In the genomic region with DNA sequence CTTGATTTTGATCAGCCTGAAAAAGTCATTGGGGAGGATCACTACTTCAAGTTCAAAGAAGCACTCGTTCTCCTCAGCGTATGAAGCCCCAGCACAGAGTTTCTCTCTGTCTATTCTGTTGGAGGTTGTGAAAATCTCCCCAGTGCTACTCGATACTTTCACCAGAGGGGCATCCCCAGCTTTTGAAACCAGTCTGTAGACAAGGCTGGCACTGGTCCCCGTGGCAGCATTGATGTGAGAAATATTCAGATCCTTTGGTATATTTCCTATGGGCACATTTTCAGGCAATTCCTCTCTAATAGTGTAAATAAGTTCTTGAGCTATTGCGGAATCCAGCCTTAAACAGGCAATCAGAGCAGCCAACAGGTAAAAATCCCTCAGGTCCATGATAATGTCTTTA, we compare ENCODE assay signal across 9 mouse cellular contexts. TPM values are rescaled to one million over a fixed set of nuclear protein-coding genes. Genes with fewer than 3 reads are reported as not detected.
A peak's percentile ranks its signal among the peaks of the same experiment; 100 is the strongest.
DNase-seq lines count a peak whose midpoint lies in the region; ATAC-seq and TF ChIP-seq lines count a peak whose summit lies in the region.
"Had no signal": no experiment of that assay in that cellular context is flagged by ENCODE, and none has a peak within 500 bp of the region (broad histone marks: within the 10 kb centered on the region; RNA-seq: fewer than 3 reads in every experiment).

No protein-coding gene starts in this region.

- 0 out of 2 replicates have a peak overlapping the region, but pooled peaks have one; percentile 46 for H3K4me3 ChIP-seq in kidney, postnatal 0 days (replicated peaks; ENCODE audit: low read depth, low read length)
- peak overlapping the region; percentile 58 for H3K4me3 ChIP-seq in embryonic facial prominence, embryonic 13.5 days
- peak overlapping the region; percentile 58 for H3K4me3 ChIP-seq in hindbrain, embryonic 13.5 days
- peak overlapping the region; percentile 44 for H3K4me3 ChIP-seq in neural tube, embryonic 14.5 days (ENCODE audit: low read depth, low read length)
- no peak overlapping the region for H3K4me3 ChIP-seq in liver, embryonic 12.5 days
- no peak overlapping the region for H3K4me3 ChIP-seq in heart, embryonic 12.5 days

- H3K4me2 ChIP-seq in kidney, postnatal 0 days (ENCODE audit: low read length) = peak overlapping the region; percentile 85; the same call in 1 of the 2 replicates
- peak overlapping the region; percentile 86 for H3K4me2 ChIP-seq in embryonic facial prominence, embryonic 13.5 days
- peak overlapping the region; percentile 78 for H3K4me2 ChIP-seq in hindbrain, embryonic 13.5 days
- peak overlapping the region; percentile 60 for H3K4me2 ChIP-seq in neural tube, embryonic 14.5 days (ENCODE audit: low read depth, low read length)
- H3K4me2 ChIP-seq in liver, embryonic 12.5 days = no peak overlapping the region
- no peak overlapping the region for H3K4me2 ChIP-seq in heart, embryonic 12.5 days

- H3K27ac ChIP-seq in kidney, postnatal 0 days = no peak overlapping the region
- no peak overlapping the region for H3K27ac ChIP-seq in embryonic facial prominence, embryonic 13.5 days
- peak overlapping the region; percentile 19; the same call in 1 of the 2 replicates for H3K27ac ChIP-seq in hindbrain, embryonic 13.5 days
- H3K27ac ChIP-seq in neural tube, embryonic 14.5 days (ENCODE audit: low read depth, low read length) = no peak overlapping the region
- no peak overlapping the region for H3K27ac ChIP-seq in liver, embryonic 12.5 days
- no peak overlapping the region for H3K27ac ChIP-seq in heart, embryonic 12.5 days (ENCODE audit: poor library complexity, severe bottlenecking)

- no peak for DNase-seq in kidney, postnatal 0 days (ENCODE audit: low spot score)
- DNase-seq in kidney, postnatal 10 days = no peak
- DNase-seq: adrenal gland, postnatal 14 days; lung, adult 18-20 months had no signal

- WGBS in kidney, postnatal 0 days = 75% methylated on average over 5 of the region's 5 CpGs
- 69% methylated on average over 5 of the region's 5 CpGs for WGBS in embryonic facial prominence, embryonic 13.5 days
- WGBS in hindbrain, embryonic 13.5 days = 70% methylated on average over 5 of the region's 5 CpGs
- 66% methylated on average over 5 of the region's 5 CpGs for WGBS in neural tube, embryonic 14.5 days
- 70% methylated on average over 5 of the region's 5 CpGs for WGBS in liver, embryonic 12.5 days (ENCODE audit: insufficient replicate concordance)
- WGBS in heart, embryonic 12.5 days = 76% methylated on average over 5 of the region's 5 CpGs

- no peak overlapping the region for H3K9ac ChIP-seq in kidney, postnatal 0 days (ENCODE audit: low read depth, low read length)
- H3K9ac ChIP-seq in embryonic facial prominence, embryonic 13.5 days = no peak overlapping the region
- H3K9ac ChIP-seq in hindbrain, embryonic 13.5 days = peak overlapping the region; percentile 78
- peak overlapping the region; percentile 64 for H3K9ac ChIP-seq in neural tube, embryonic 14.5 days (replicated peaks; ENCODE audit: low read depth, low read length)
- H3K9ac ChIP-seq in liver, embryonic 12.5 days = no peak overlapping the region
- no peak overlapping the region for H3K9ac ChIP-seq in heart, embryonic 12.5 days

- H3K4me1 ChIP-seq in kidney, postnatal 0 days (replicated peaks; ENCODE audit: insufficient read depth, low read length) = peaks cover 3% of the 10 kb centered on the region; the same call in 1 of the 2 replicates
- peaks cover 11% of the 10 kb centered on the region for H3K4me1 ChIP-seq in embryonic facial prominence, embryonic 13.5 days
- H3K4me1 ChIP-seq in hindbrain, embryonic 13.5 days (replicated peaks) = peaks cover 59% of the 10 kb centered on the region
- peaks cover 8% of the 10 kb centered on the region; the same call in 1 of the 2 replicates for H3K4me1 ChIP-seq in neural tube, embryonic 14.5 days (ENCODE audit: control insufficient read depth, insufficient read depth, low read length)
- no peaks in the 10 kb centered on the region for H3K4me1 ChIP-seq in liver, embryonic 12.5 days
- H3K4me1 ChIP-seq in heart, embryonic 12.5 days (replicated peaks) = peaks cover 10% of the 10 kb centered on the region

- ATAC-seq in kidney, postnatal 0 days (replicated peaks; ENCODE audit: low FRiP score, low read depth) = no peak
- ATAC-seq in embryonic facial prominence, embryonic 13.5 days (ENCODE audit: insufficient number of reproducible peaks, insufficient read depth, low FRiP score, low TSS enrichment, low read depth) = no peak
- no peak for ATAC-seq in hindbrain, embryonic 13.5 days (ENCODE audit: low FRiP score)
- no peak for ATAC-seq in neural tube, embryonic 14.5 days (ENCODE audit: low read depth)
- ATAC-seq in liver, embryonic 12.5 days = no peak
- no peak for ATAC-seq in heart, embryonic 12.5 days (ENCODE audit: insufficient number of reproducible peaks, low FRiP score)

- H3K9me3 ChIP-seq in kidney, postnatal 0 days (replicated peaks; ENCODE audit: low read length) = no peaks in the 10 kb centered on the region
- H3K9me3 ChIP-seq in embryonic facial prominence, embryonic 13.5 days = no peaks in the 10 kb centered on the region
- H3K9me3 ChIP-seq in hindbrain, embryonic 13.5 days = no peaks in the 10 kb centered on the region
- H3K9me3 ChIP-seq in neural tube, embryonic 14.5 days (ENCODE audit: control insufficient read depth, low read length) = no peaks in the 10 kb centered on the region
- H3K9me3 ChIP-seq in liver, embryonic 12.5 days (replicated peaks) = no peaks in the 10 kb centered on the region
- H3K9me3 ChIP-seq in heart, embryonic 12.5 days (replicated peaks) = no peaks in the 10 kb centered on the region

- no peaks in the 10 kb centered on the region for H3K36me3 ChIP-seq in kidney, postnatal 0 days (ENCODE audit: insufficient read depth, low read length)
- H3K36me3 ChIP-seq in embryonic facial prominence, embryonic 13.5 days = peaks cover 4% of the 10 kb centered on the region; the same call in 1 of the 2 replicates
- H3K36me3 ChIP-seq in hindbrain, embryonic 13.5 days = peaks cover 11% of the 10 kb centered on the region; the same call in 1 of the 2 replicates
- H3K36me3 ChIP-seq in neural tube, embryonic 14.5 days (ENCODE audit: control insufficient read depth, insufficient read depth, low read length) = no peaks in the 10 kb centered on the region
- no peaks in the 10 kb centered on the region for H3K36me3 ChIP-seq in liver, embryonic 12.5 days
- H3K36me3 ChIP-seq in heart, embryonic 12.5 days = no peaks in the 10 kb centered on the region

- no peak for TF ChIP-seq CTCF in kidney, postnatal 0 days (IDR thresholded peaks at IDR 0.05; ENCODE audit: low read depth)

- H3K27me3 ChIP-seq in kidney, postnatal 0 days (ENCODE audit: insufficient read depth, low read length) = no peaks in the 10 kb centered on the region
- peaks cover 2% of the 10 kb centered on the region for H3K27me3 ChIP-seq in embryonic facial prominence, embryonic 13.5 days
- H3K27me3 ChIP-seq in hindbrain, embryonic 13.5 days = no peaks in the 10 kb centered on the region
- H3K27me3 ChIP-seq in neural tube, embryonic 14.5 days (ENCODE audit: control insufficient read depth, insufficient read depth, low read length) = no peaks in the 10 kb centered on the region
- peaks cover 39% of the 10 kb centered on the region for H3K27me3 ChIP-seq in liver, embryonic 12.5 days (replicated peaks)
- no peaks in the 10 kb centered on the region for H3K27me3 ChIP-seq in heart, embryonic 12.5 days (replicated peaks)

RNA-seq across cellular contexts. Expression of gene Pcdh9, which starts 2.1 kb away (rescaled TPM):
- 8.1 and 8.8 TPM in 2 replicates for polyA plus RNA-seq in kidney, postnatal 0 days (2015; fragmentation: Nextera tagmentation; extraction: Ambion mirVana)
- 59.7 and 60.7 TPM in 2 replicates for polyA plus RNA-seq in embryonic facial prominence, embryonic 13.5 days (2015; fragmentation: Nextera tagmentation; extraction: Ambion mirVana)
- 170 and 179 TPM in 2 replicates for polyA plus RNA-seq in hindbrain, embryonic 13.5 days (2015; fragmentation: Nextera tagmentation; extraction: Ambion mirVana)
- 180 and 194 TPM in 2 replicates for polyA plus RNA-seq in neural tube, embryonic 14.5 days (2014; fragmentation: Nextera tagmentation; extraction: Ambion mirVana)
- polyA plus RNA-seq in liver, embryonic 12.5 days (2016; fragmentation: Nextera tagmentation; extraction: Ambion mirVana) = 1.0 and 1.4 TPM in 2 replicates
- polyA plus RNA-seq in heart, embryonic 12.5 days (2016; fragmentation: Nextera tagmentation; extraction: Ambion mirVana) = 10.0 and 10.1 TPM in 2 replicates

Comparison
In these comparisons a context has a peak if more than half of its experiments do, and no peak if none do; other contexts are left out.
1. H3K4me2 ChIP-seq: peak in kidney, postnatal 0 days (single experiment), embryonic facial prominence, embryonic 13.5 days (single experiment), hindbrain, embryonic 13.5 days (single experiment) and neural tube, embryonic 14.5 days (single experiment); none in liver, embryonic 12.5 days (single experiment) and heart, embryonic 12.5 days (single experiment).
2. H3K4me3 ChIP-seq: peak in kidney, postnatal 0 days (single experiment), embryonic facial prominence, embryonic 13.5 days (single experiment), hindbrain, embryonic 13.5 days (single experiment) and neural tube, embryonic 14.5 days (single experiment); none in liver, embryonic 12.5 days (single experiment) and heart, embryonic 12.5 days (single experiment).
3. H3K9ac ChIP-seq: peak in hindbrain, embryonic 13.5 days (single experiment) and neural tube, embryonic 14.5 days (single experiment); none in kidney, postnatal 0 days (single experiment), embryonic facial prominence, embryonic 13.5 days (single experiment), liver, embryonic 12.5 days (single experiment) and heart, embryonic 12.5 days (single experiment).